Mouse (Mus musculus) heart, postnatal 4 days (tissue): ENCODE data around the gene Dhx29. TPM values are rescaled to one million over a fixed set of nuclear protein-coding genes. Genes with fewer than 3 reads are reported as not detected.
"Not testable (repeated sequence)": the region's sequence is repeated elsewhere in the genome, so short reads cannot be mapped to it uniquely, and the experiment has no call there.

Experiments used
- DNase-seq: peaks from one replicate; pipeline ENCODE4 v3.0.0; 2021
- total RNA-seq, 2 experiments: library from RNA; stranded (reverse); gene quantifications; 2 replicates each; pipeline ENCODE4 v1.2.3; 2021

Gene Dhx29
- total RNA-seq, 2 experiments from 2014 or later = 15.0 to 16.4 TPM

DNA sequence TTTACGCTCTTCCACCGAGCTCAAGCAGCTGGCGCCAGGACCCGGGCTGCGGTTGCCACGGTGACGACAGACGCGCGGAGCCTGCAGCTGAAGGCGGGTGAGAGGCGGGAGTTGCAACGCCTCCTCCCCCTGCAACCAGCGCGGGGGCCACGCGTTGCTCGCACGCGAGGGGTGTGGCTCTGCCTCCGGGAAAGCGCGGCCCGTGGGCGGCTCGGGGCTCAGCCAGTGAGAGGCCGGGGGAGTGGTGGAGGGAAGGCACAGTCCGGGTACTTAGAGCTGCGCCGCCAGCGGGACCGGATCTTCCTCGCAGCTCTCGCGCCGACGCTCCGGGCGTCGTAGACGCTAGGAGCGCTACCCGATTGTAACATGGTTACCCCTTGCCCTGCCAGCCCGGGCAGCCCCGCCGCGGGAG is 60.3 kb downstream of the Dhx29 start, which contains the start of gene Ccno:
Gene Ccno (plus strand): TSS at position 271 of the 412 bp plus-strand sequence.
- peak; percentile 93 for DNase-seq

DNA sequence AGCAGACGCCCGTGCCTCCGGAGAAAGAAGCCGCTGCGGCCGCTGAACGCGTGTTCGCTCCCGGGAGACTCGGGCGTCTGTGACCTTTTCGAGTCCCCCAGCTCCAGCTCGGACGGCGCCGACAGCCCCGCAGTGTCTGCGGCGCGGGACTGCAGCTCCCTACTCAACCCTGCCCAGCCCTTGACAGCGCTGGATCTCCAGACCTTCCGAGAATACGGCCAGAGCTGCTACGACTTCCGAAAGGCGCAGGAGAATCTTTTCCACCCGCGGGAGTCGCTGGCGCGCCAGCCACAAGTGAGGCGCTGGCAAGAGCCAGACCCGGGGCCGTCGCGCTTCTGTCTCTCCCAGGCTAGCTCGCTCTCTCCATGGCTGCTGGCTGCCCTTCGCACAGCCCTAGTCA is 60.7 kb downstream of the Dhx29 start:
- no peak for DNase-seq

GRCm38 (mm10) chr13:112988866-112989265 is 61.6 kb downstream of the Dhx29 start:
- DNase-seq = no peak

- DNase-seq = peak; percentile 25
These were observed 62.3 kb downstream of the Dhx29 start for GRCm38 (mm10) chr13:112989541-112989940.

DNA sequence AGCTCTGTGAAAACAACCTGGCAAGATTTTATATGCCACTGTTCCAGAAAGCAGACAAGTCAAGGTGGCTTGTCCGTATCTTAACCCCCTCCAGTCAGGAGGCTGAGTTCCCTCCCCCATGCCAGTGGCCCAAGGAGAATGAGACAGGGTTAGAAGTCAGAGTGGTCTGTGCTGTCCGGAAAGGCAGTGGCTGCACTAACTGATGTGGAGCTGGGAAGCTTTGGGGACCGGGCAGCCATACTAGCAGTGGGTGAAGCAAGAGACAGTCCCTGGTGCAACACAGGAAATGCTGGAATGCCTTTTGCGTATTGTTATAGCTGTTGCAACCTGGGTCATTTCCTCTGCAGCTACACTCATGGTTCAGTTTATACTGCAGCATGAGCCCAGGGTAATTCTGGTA is 63.1 kb downstream of the Dhx29 start:
- DNase-seq = no peak

DNA sequence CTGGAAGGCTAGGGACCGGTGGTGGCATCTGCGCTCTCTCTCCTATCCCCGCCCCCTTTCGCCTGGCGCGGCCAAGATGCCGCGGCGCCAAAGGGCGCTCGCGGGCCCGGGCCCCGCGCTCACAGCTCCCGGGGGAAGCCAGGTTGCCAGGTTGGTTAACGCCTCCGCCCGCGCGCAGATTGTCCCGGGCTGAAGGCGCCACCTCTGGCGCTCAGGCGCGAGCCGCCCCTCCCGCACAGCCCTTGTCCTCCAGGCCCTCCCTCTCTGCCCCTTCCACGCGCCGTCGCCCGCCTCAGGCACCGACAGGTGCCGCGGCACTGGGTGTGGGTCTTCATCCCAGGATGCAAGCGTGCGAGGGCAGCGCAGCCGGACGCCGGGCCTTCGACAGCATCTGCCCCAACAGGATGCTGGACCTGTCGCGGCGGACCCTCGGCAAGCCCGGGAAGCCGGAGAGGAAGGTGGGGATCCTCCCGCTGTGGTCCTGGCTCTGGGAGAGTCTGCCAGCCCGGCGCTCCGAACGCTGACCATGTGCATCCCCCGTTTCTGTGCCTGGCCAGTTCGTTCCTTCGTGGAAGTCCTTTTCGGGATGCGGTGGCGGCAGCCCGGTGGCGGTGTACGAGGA is 66.4 kb downstream of the Dhx29 start, which contains the start of gene Mcidas:
Gene Mcidas (plus strand): TSS at position 315 of the 622 bp plus-strand sequence.
- peak; percentile 13 for DNase-seq

- peak; percentile 59 for DNase-seq
These were observed 66.9 kb downstream of the Dhx29 start for GRCm38 (mm10) chr13:112994191-112994590.

- no peak for DNase-seq
These were observed 69.2 kb downstream of the Dhx29 start for GRCm38 (mm10) chr13:112996407-112996806.

DNA sequence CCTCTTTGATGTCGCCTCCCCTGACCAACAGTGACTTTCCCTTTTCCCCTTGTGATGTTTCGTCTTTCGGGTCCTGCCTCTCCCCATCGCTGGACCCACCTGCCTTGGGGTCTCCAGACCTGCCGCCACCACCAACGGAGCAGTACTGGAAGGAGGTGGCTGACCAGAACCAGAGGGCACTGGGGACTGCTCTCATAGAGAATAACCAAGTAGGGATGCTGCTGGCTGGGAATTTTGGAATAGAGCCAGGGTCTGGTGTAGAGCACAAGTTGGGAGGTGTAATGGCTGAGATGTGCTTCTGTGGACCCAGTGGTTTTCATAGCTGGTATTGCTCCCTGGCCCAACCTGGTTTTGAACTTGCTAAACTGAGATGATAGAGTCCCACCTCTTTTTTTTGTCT is 70.1 kb downstream of the Dhx29 start:
- no peak for DNase-seq

DNA sequence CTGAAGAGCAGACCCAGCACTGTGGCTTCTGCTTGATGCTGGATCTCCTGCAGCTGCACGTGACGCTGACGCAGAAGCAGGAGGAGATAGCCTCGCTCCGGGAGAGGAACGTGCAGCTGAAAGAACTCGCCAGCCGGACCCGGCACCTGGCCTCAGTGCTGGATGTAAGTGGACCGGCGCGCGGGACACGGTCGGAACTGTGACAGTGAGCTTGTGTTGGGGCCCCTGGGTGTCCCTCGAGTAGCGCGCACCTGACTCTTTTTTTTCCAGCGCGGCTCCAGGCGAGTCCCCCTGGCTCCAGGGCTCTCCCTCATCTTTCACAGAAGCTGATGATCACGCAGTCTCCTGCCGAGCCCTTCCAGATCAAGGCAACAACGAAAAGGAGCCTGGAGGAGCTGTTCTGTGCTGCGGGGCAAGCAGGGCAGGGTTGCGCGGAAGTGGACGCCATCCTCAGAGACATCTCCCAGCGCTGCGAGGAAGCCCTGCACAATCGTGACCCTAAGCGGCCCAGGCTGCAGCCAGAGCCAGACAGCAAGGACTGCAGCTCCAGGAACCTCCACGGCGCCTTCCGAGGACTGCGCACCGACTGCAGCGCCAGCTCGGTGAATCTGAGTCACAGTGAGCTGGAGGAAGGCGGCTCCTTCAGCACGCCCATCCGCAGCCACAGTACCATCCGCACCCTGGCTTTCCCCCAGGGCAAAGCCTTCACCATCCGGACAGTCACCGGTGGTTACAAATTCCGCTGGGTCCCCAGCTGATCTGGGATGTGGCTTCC is 71.4 kb downstream of the Dhx29 start:
- peak; percentile 16 for DNase-seq

DNA sequence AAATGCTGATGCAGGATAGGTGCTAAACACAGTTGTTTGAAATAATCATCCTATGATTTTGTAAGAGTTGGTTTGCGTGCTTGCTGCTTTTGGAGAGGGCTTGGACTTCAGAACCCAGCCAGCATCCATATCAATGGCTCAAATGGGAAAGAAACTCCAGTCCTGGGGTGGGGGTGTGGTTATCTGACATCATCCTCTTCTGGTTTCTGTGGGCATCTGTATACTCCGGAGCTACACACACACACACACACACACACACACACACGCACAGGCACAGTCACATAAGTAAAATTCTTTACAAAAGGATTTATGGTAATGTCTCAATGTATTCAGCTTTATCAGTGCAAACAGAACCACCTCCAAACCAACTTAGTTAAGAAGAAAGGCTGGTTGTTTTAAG is 72.8 kb downstream of the Dhx29 start:
- no peak for DNase-seq

DNA sequence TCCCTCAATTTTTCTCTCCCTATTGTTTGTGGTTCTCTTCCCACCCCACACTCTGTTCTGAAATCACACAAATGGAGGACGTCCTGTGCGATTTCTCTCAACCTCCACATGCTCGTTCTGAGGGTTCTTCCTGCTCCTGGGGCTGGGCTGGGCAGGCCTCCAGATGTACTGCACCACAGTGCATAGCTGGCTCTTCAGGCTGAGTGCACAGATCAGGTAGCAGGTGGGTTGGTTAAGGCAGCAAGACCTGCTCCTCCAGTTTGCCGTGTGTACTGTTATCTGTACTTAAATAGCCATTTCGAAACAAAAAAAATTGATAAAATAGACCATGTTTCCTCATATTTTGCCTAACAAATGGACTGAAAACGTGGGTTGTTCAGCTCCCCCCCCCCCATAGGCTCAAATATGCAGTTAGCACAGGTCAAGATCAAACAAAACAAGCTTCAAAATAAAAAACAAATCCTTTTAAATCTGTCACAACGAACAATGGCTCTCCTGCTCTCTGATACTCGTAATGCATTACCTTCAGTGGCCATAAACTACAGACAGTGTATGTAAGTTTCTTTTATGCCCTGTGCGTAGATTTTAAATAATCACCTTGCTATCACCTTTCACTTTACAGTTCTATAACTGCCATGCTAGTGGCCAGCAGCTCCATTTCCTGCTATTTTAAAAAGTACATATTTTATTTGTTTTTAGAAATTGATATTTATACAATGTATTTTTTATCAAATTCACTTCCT is 73.5 kb downstream of the Dhx29 start:
- no peak for DNase-seq

GRCm38 (mm10) chr13:113012683-113013082 is 85.4 kb downstream of the Dhx29 start:
- DNase-seq = no peak

GRCm38 (mm10) chr13:113013174-113013953 is 86.1 kb downstream of the Dhx29 start:
- DNase-seq = not testable (repeated sequence)

Other genes with a start within 250 kb of the Dhx29 start
- 10 to 100 TPM; 72.2 to 78.2 TPM for gene Plpp1, start 126.7 kb upstream of the Dhx29 start, total RNA-seq
- gene Mtrex, start 56 bp upstream of the Dhx29 start, total RNA-seq = 10 to 100 TPM; 29.5 to 33.1 TPM
- gene Ccno, start 60.3 kb downstream of the Dhx29 start, total RNA-seq = under 1 TPM in 1 of 2 experiments, not detected in 1; 0.16 TPM
- not detected for gene Mcidas, start 66.4 kb downstream of the Dhx29 start, total RNA-seq
- gene Cdc20b, start 107.7 kb downstream of the Dhx29 start, total RNA-seq = not detected
- 10 to 100 TPM; 59.5 to 61.2 TPM for gene Gpx8, start 119.0 kb downstream of the Dhx29 start, total RNA-seq
- not detected for gene Gzma, start 173.5 kb downstream of the Dhx29 start, total RNA-seq